Mouse (Mus musculus) spleen, postnatal 4 days (tissue): ENCODE data around the gene Rnf169.
A peak's percentile ranks its signal among the peaks of the same experiment; 100 is the strongest.

ENCODE experiments used
- DNase-seq, 2 experiments: peaks; one replicate each; pipeline ENCODE4 v3.0.0; 2022; ENCODE audit warnings: low spot score in 2 of 2

Gene Rnf169

DNA sequence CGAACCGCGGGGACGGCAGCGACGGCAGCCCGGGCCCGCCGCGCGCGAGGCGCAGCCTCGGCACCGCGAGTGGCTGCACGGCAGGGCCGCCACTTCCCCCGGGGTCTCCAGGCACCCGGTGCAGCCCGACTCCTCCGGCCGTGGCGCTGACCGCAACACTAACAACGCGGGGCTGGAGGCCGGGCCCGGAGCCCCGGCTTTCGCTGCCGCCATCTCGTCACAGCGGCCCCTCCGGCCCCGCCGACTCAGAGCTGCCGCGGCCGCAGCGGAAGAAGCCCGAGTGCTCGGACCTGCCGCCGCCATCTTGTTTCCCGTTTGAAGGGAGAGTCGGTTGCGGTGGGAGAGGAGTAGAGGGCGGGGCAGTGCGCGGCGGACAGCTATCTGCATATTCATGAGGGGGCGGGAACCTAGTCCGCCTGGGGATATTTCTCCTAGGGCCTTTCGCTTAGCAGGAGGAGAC, at the start of gene Rnf169:
TSS of gene Rnf169 (minus strand) at position 317 of the 460 bp plus-strand sequence.
- peak; percentile 90 to 95 for DNase-seq

DNA sequence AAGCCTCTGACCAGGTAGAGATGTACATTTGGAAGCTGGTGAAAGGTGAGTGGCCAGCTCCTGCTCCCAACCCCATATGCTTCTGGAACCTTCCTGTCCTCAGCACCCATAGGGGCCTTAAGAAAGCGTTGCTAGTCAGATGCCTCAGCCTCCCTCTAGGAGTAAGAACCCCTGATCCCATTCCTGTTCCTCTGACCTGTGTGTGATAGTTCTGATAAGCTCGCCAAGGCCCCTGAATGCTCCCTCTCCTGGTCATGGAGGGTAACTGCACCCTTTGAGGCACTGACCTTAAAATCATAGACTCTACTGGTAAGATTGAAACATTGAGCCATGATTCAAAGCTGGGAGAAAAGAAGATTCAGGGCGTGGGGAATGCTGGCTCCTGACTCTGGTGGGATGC, 49.1 kb upstream of the Rnf169 start:
- DNase-seq: peak; percentile 36 to 69

GRCm38 (mm10) chr7:100027353-100027752, 47.1 kb upstream of the Rnf169 start:
- no peak for DNase-seq

- DNase-seq: no peak
Observed at GRCm38 (mm10) chr7:100017056-100017455, 36.8 kb upstream of the Rnf169 start.

DNA sequence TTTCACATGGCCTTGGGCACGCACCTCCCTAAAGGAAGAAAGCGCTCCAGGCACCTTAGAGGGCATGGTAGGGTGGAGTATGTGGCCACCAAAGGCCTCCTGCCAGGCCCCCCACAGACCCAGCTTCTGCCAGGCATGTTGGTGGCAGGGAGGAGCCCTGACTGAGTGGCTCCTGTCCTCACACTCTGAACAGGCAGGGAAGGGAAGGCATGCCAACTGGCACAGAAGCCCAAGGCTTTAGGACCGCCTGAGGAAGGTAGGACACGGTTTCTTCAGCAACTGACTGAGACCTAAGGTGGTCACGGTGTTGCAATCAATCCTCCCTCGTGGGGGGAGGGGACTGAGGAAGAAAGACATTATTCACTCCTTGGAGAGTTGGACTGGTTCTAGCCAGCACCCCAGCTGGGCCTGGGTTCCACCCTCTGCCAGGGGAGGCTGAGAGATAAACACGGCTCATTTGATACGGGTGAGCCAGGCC, 33.9 kb upstream of the Rnf169 start:
- no peak for DNase-seq

DNA sequence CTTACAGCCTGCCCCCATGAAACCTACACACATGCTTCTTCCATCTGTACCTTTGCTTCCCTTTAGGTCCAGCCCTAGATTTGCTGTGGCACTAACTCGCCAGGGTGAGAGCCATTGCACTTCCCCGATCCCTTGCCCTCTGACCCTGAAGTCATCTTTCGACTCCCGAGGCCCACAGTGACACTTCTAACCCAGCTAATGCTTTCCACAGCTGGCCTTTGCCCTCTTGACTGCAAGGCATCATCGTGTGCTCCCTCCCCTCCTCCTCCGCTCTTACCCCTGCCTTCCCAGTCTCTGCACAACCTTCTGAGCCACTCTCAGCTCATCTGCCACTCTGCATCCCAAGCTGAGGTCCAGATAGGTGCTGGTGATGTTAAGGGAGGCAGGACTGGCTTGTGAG, 32.3 kb upstream of the Rnf169 start:
- no peak for DNase-seq

DNA sequence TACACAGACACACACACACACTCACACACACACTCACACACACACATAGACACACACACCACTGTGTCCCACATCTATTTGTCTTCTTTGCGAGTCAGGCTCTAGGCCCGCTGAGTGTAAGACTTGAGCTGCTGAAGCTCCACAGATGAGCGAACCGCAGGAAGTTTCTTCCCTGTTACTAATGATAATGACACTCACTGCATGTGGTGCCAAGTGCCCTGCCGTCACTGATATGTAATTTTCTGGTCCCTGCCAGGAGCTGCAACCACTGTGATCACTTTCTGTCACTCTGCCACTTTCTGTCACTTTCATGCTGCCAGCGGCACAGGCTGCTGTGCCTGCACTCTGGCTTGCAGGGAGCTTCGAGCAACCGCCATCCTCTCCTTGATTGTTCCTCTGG, 31.8 kb upstream of the Rnf169 start:
- no peak for DNase-seq

DNA sequence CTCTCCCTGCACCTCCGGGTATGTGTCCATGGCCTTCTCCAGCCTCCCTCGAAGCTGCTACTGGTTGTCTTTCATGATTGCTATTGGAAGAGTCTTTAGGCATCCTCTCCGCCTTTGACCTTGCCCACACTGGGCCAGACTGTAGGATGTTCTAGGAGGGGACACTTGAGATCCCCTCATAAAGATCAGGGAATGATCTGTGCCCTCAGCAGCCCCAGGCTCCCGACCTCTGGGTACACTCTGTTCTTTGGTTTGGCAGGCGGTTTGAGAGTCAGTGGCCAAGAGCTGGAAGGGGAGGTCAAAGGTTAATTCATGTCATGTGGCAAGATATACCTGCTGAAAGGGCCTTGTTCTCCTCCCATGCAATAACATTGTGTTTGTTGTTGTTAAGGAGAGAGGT, 30.5 kb upstream of the Rnf169 start:
- no peak for DNase-seq

DNA sequence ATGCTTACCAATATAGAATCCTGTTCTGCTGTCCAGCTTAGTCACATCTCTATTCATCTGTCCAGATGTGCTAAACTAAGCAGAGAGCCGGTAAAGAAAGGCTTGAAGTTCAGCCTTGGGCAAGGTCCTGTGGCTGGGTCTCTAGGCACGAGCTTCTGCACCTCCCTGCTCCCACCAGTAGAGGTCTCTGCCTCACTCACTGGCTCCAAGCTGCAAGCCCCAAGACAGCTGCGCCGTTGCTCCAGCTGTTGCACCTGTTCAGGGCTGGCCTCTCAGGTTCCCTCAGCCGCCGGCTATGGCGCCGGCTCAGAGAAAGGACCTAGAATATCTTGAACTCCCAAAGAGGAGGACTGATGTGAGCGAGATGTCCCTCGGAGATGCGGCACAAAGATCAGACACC, 29.4 kb upstream of the Rnf169 start:
- peak; percentile 50 to 79 for DNase-seq

DNA sequence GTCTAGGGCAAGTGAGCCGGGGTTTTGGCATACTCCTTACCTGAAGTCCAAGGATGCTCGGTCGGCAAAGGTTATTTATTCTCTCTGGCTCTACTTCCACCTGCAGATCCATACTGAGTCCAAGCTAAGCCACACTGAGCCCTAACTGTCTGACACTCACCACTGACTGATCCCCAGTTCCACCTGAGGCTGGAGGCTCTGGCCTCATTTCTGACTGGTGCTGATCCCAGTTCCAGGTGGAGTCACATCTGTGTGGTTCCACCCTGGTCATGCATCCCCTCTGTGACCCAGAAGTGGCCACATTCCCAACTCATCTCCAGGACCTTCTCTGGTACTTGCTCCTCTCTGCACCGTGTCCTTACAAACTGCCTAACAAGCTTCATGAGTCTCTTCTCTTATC, 28.5 kb upstream of the Rnf169 start:
- no peak for DNase-seq

DNA sequence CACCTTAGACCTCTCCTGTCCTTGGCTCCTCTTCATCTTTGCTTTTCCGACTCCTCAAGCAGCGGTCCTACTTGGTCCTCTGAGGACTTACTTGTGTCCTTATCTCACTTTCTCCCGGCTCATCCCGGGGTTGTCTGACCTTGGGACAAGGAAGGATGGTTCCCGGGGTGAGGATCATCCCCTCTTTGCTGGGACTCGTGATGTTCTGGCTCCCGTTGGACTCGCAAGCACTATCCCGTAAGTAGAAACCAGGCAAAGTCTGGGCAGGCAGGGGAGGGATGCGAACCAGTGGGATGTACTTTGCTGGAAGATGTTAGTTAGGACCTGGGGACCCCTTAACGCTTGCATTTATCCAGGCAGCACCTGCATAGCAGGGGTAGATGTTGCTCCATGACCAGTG, 26.2 kb upstream of the Rnf169 start:
- no peak for DNase-seq

DNA sequence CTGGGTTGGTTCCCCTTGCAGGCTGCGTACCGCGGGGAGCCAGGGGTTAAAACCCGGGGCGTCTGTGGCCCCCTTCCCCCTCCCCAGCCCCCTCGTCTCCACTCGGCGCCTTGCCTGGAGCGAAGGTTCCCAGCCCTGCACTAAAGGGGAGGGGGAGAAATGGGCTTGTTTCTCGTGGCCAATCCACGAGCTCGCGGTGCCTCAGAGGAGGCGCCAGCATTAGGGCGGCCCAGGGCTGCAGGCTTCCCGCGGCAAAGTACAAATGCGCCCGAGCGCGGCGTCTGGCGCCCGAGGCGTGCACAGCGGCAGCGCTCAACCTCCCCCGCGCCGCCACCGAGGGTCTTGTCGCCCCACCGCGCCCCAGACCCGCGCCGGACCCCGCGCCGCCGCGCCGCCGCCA, 25.5 kb upstream of the Rnf169 start, which contains the start of gene Chrdl2:
TSS of gene Chrdl2 (plus strand) at position 383 of the 400 bp plus-strand sequence.
- DNase-seq: no peak

GRCm38 (mm10) chr7:100003781-100004180, 23.5 kb upstream of the Rnf169 start:
- DNase-seq: no peak

GRCm38 (mm10) chr7:99998668-99999067, 18.4 kb upstream of the Rnf169 start:
- no peak for DNase-seq

DNA sequence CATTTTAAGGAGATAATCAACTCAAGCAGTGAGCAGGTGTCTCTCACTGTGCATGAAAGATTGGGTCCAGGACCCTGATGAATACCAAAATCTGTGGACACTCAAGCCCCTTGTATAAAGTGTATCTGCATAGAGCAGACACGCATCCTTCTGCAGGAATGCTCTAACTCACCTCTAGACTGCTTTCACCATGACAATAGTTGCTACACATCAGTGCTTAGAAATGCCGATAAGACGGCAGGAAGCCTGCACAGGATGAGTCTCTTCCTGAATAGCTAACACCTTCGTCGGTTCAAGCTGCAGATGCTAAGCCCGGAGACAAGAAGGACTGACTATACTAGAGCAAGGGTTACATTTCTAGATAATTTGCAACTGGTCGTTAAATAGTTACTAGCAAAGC, 14.9 kb upstream of the Rnf169 start:
- no peak for DNase-seq

GRCm38 (mm10) chr7:99993159-99993558, 12.9 kb upstream of the Rnf169 start:
- no peak for DNase-seq

DNA sequence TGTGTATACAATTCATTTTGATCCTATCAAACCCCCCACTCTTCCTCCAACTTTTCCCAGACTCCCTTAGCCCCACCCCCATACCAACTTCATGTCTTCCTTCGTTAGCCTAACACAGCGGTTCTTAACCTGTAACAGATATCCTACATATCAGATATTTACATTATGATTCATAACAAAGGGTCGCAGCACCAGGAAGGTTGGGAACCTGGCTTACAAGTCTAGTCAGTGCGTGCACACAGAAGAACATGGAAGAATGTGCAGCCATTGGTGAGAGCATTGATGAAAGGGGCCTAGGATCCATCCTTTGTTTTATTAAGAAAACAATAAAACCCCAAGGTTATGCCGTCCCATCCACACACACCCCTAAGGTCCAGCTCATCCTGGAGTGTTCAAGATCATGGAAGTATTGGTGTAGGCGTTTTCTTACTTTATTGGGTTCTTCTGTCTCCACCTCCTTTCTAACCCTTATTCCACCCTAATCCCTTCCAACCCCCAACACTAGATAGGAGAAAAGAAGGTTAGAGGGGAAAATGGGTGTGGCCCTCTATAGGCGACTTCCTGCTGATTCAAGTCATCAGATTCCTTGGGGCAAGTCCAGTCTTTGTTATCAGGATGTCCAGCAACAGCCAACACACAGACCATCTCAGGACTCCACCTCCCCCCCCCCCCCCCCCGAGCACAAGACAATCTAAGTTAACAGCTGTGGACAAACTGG, 10.9 kb upstream of the Rnf169 start:
- DNase-seq: no peak

GRCm38 (mm10) chr7:99989844-99990760, 9.9 kb upstream of the Rnf169 start:
- DNase-seq: no peak

GRCm38 (mm10) chr7:99988725-99989124, 8.5 kb upstream of the Rnf169 start:
- DNase-seq: peak; percentile 45 to 78

- no peak for DNase-seq
Observed at GRCm38 (mm10) chr7:99982256-99983242, 2.3 kb upstream of the Rnf169 start.

- DNase-seq: no peak
Observed at GRCm38 (mm10) chr7:99981311-99981710, 1.1 kb upstream of the Rnf169 start.
